Mouse (Mus musculus) heart, adult 2 months (tissue): ENCODE measurements at regions not wholly inside any gene's neighbourhood (a gene's known extent, or its start where the extent isn't known, plus 50 kb on each side); places are given as distances from the start of the nearest gene placed in this dataset.
A peak's percentile ranks its signal among the peaks of the same experiment; 100 is the strongest.

Source experiments
- DNase-seq, 2 experiments: peaks; one replicate each; pipeline ENCODE4 v3.0.0; 2021
- H3K27ac ChIP-seq: fragments of 200-600 bp; 2 replicates; pipeline ENCODE4 v1.8.1; 2022
- H3K27me3 ChIP-seq: fragments of 200-500 bp; 2 replicates; pipeline ENCODE4 v1.6.1; 2012; ENCODE audit warnings: mild to moderate bottlenecking, low read length, inconsistent platforms, mixed read lengths; ENCODE audit not compliant: control insufficient read depth, insufficient read depth
- H3K36me3 ChIP-seq: fragments of 200-500 bp; 2 replicates; pipeline ENCODE4 v1.6.1; 2012; ENCODE audit warnings: low read length, inconsistent platforms; ENCODE audit not compliant: control insufficient read depth, insufficient read depth
- H3K4me1 ChIP-seq: fragments of 200-500 bp; 2 replicates; pipeline ENCODE4 v1.6.1; 2011; ENCODE audit warnings: low read length; ENCODE audit not compliant: control insufficient read depth, insufficient read depth
- H3K4me3 ChIP-seq: fragments of 200-600 bp; 2 replicates; pipeline ENCODE4 v1.8.1; 2022
- H3K79me2 ChIP-seq: fragments of 200-500 bp; replicated peaks from 2 replicates; pipeline ENCODE4 v1.6.1; 2012; ENCODE audit warnings: mild to moderate bottlenecking, inconsistent platforms, low read length, moderate library complexity, mixed read lengths; ENCODE audit not compliant: control insufficient read depth, insufficient read depth
- H3K9ac ChIP-seq: fragments of 200-500 bp; 2 replicates; pipeline ENCODE4 v1.6.1; 2012; ENCODE audit warnings: low read depth, mild to moderate bottlenecking, control low read depth, inconsistent platforms, low read length, mixed read lengths
- CTCF ChIP-seq: fragments of 200-600 bp; IDR thresholded peaks from 2 replicates; pipeline ENCODE4 v1.8.1; 2022; ENCODE audit warnings: antibody characterized with exemption, mild to moderate bottlenecking, moderate library complexity
- EP300 ChIP-seq: fragments of 200-500 bp; IDR thresholded peaks from 2 replicates; pipeline ENCODE4 v1.6.1; 2011; ENCODE audit warnings: low read depth, low read length, control low read depth; ENCODE audit not compliant: insufficient read depth
- POLR2A ChIP-seq: fragments of 200-500 bp; IDR thresholded peaks from 2 replicates; pipeline ENCODE4 v1.6.1; 2011; ENCODE audit warnings: mild to moderate bottlenecking, low read depth, low read length, control low read depth; ENCODE audit not compliant: insufficient read depth
- WGBS: fragments of 180-500 bp; shearing (Covaris S2); methylation state at CpG from one replicate; pipeline ENCODE4 v1.1.7; 2018; 5-methylcytosine and 5-hydroxymethylcytosine counted together
- intact Hi-C: fragments of 180-260 bp; cut with DNase I; formaldehyde crosslinking; loops from one replicate; pipeline ENCODE4 v1.15.1; 2025

- no peaks in the 10 kb centered on the region for H3K79me2 ChIP-seq
- H3K36me3 ChIP-seq = no peaks in the 10 kb centered on the region
- WGBS = 58% methylated on average over 6 of the region's 6 CpGs
- no peak overlapping the region for H3K9ac ChIP-seq
- H3K4me3 ChIP-seq = no peak overlapping the region
- no peaks in the 10 kb centered on the region; the same call in 1 of the 2 replicates for H3K4me1 ChIP-seq
- no peak overlapping the region for H3K27ac ChIP-seq
- TF ChIP-seq EP300 (no peak), POLR2A (no peak), CTCF (no peak)
- intact Hi-C loops = no loop called here
- peak in 1 of 2 experiments; percentile 17 for DNase-seq
- no peaks in the 10 kb centered on the region for H3K27me3 ChIP-seq
Observed at GRCm38 (mm10) chr8:115897521-115898178, 190.1 kb upstream of the Maf start.

GRCm38 (mm10) chr8:115897086-115897485 is 189.5 kb upstream of the Maf start:
- 68% methylated on average over 4 of the region's 4 CpGs for WGBS
- Histone ChIP-seq H3K4me3 (no peak overlapping the region), H3K4me1 (no peaks in the 10 kb centered on the region; the same call in 1 of the 2 replicates), H3K36me3 (no peaks in the 10 kb centered on the region), H3K27me3 (no peaks in the 10 kb centered on the region), H3K9ac (no peak overlapping the region), H3K27ac (no peak overlapping the region), H3K79me2 (no peaks in the 10 kb centered on the region)
- TF ChIP-seq POLR2A = no peak
- TF ChIP-seq EP300 = no peak
- TF ChIP-seq CTCF = no peak
- no peak for DNase-seq
- intact Hi-C loops = no loop called here

GRCm38 (mm10) chr8:115896066-115896465 is 188.5 kb upstream of the Maf start:
- no peak for DNase-seq
- Histone ChIP-seq H3K36me3 (no peaks in the 10 kb centered on the region), H3K79me2 (no peaks in the 10 kb centered on the region), H3K27me3 (no peaks in the 10 kb centered on the region), H3K9ac (no peak overlapping the region), H3K4me3 (no peak overlapping the region), H3K27ac (no peak overlapping the region), H3K4me1 (no peaks in the 10 kb centered on the region; the same call in 1 of the 2 replicates)
- TF ChIP-seq EP300 = no peak
- WGBS = 88% methylated on average over 4 of the region's 4 CpGs
- intact Hi-C loops = no loop called here

- Histone ChIP-seq H3K9ac (no peak overlapping the region), H3K4me3 (no peak overlapping the region), H3K36me3 (no peaks in the 10 kb centered on the region), H3K27me3 (no peaks in the 10 kb centered on the region), H3K27ac (no peak overlapping the region), H3K79me2 (no peaks in the 10 kb centered on the region), H3K4me1 (no peaks in the 10 kb centered on the region)
- 64% methylated on average over 4 of the region's 4 CpGs for WGBS
- TF ChIP-seq CTCF = no peak
- no peak for TF ChIP-seq EP300
- TF ChIP-seq POLR2A = no peak
- no peak for DNase-seq
- intact Hi-C loops = no loop called here
Observed at GRCm38 (mm10) chr8:115888278-115888677, 180.7 kb upstream of the Maf start.

- 67% methylated on average over 2 of the region's 2 CpGs for WGBS
- H3K27ac ChIP-seq = no peak overlapping the region
- no peak for DNase-seq
Observed at GRCm38 (mm10) chr8:115885121-115885743, 177.6 kb upstream of the Maf start.

GRCm38 (mm10) chr8:115883808-115884207 is 176.2 kb upstream of the Maf start:
- Histone ChIP-seq H3K27me3 (no peaks in the 10 kb centered on the region), H3K27ac (no peak overlapping the region), H3K4me1 (no peaks in the 10 kb centered on the region), H3K4me3 (no peak overlapping the region), H3K79me2 (no peaks in the 10 kb centered on the region), H3K9ac (no peak overlapping the region), H3K36me3 (no peaks in the 10 kb centered on the region)
- no peak for DNase-seq
- TF ChIP-seq POLR2A (no peak), CTCF (no peak), EP300 (no peak)
- intact Hi-C loops = no loop called here
- 36% methylated on average over 3 of the region's 3 CpGs for WGBS

More at GRCm38 (mm10) chr8:115885121-115885743, 177.6 kb upstream of the Maf start:
- no peaks in the 10 kb centered on the region for H3K4me1 ChIP-seq
- H3K79me2 ChIP-seq = no peaks in the 10 kb centered on the region
- H3K9ac ChIP-seq = no peak overlapping the region
- intact Hi-C loops = no loop called here
- H3K4me3 ChIP-seq = no peak overlapping the region
- no peaks in the 10 kb centered on the region for H3K27me3 ChIP-seq
- TF ChIP-seq POLR2A (no peak), CTCF (no peak), EP300 (no peak)
- no peaks in the 10 kb centered on the region for H3K36me3 ChIP-seq
